Mouse (Mus musculus): ENCODE results near the gene Slc29a1.
"Not testable (repeated sequence)": the region's sequence is repeated elsewhere in the genome, so short reads cannot be mapped to it uniquely, and the experiment has no call there.

Gene Slc29a1

DNA sequence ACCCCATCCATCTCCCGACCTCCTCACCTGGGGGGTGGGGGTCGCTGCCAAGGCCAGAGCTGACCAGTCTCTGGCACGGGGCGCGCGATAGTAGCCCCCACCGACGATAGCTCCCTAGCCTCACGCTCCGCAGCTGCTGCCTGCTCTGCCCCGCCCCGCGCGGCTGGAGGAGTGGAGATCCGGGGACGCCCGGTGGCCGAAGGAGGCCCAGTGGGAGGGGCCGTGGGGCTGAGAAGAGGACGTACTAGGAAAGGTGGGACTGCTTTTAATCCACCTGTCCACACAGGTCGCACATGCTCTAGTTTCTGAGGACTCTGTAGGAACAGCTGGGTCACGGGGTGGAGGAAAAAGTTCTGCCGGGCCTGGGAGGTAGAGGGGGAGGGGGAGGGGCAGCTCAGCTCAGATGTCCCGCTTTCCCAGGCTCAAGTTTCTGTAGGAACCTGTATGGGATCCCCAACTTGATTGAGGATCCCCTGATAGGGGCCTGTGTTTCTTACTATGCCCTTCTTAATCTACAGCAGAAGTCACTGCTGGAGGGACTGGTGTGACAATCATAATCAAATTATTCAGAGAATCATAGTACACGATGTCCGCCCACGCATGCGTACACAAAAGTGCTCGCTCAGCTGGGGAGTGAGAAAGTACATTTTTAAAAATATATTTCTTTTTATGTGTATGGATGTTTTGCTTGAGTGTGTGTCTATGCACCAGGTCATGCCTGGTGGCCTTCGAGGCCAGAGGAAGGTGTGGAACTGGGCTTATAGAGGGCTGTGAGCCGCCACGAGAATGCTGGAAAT lies at the start of gene Slc29a1:
Gene Slc29a1 (minus strand): TSS at position 161 of the 797 bp plus-strand sequence.
- DNase-seq: no peak

DNA sequence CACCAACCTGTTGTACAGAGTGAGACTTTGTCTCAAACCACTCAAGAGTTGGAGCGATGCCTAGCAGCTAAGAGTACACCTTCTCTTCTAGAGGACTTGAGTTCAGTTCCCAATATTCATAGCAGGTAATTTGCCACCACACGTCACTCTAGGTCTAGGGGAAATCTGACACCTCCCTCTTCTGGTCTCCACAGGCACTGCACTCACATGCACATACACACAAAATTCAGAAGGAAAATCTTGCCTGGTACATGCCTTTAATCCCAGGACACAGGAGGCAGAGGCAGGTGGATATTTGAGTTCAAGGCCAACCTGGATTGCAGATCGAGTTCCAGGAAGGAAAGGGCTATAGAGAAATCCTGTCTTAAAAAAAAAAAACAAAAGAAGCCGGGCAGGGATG lies 44.8 kb upstream of the Slc29a1 start:
- no peak for DNase-seq

- DNase-seq: peak; percentile 73
Observed at GRCm38 (mm10) chr17:45642701-45643100, 43.3 kb upstream of the Slc29a1 start.

GRCm38 (mm10) chr17:45641981-45642380 lies 42.6 kb upstream of the Slc29a1 start:
- DNase-seq: no peak

GRCm38 (mm10) chr17:45638596-45639295 lies 39.3 kb upstream of the Slc29a1 start:
- DNase-seq: no peak

DNA sequence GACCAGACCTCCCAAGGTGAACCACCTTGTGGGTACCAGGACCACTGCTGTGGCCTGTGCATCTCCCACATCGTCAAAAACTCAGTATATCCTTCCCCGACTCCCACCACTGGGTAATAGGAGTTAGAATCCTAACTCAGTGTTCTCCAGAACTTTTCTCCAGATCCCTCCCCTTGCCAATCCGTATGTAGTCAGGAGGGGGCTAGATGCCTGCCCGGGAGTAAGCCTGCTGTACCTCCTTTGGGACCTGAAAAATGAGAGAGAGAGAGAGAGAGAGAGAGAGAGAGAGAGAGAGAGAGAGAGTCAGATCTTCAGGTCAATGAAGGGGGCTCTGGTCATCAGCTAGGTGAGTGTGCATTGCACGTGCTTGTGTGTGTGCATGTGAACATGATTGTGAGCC lies 34.6 kb upstream of the Slc29a1 start:
- DNase-seq: no peak

- no peak for DNase-seq
Observed at GRCm38 (mm10) chr17:45631940-45632339, 32.5 kb upstream of the Slc29a1 start.

DNA sequence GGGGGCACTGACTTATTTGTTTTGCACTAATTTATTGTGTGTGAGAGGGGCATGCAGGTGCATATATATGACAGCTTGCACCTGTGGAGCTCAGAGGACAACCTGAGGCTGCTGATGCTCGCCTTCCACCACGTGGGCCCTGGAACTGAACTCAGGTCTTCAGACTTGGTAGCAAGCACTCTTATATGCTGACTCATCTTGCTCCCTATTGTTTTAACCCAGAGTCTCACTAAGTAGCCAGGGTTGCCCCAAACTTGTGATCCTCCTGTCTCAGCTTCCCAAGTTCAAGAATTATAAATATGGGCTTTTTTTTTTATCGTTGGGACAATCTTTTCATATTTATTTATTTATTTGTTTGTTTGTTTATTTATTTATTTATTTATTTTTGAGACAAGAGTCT lies 31.6 kb upstream of the Slc29a1 start:
- no peak for DNase-seq

DNA sequence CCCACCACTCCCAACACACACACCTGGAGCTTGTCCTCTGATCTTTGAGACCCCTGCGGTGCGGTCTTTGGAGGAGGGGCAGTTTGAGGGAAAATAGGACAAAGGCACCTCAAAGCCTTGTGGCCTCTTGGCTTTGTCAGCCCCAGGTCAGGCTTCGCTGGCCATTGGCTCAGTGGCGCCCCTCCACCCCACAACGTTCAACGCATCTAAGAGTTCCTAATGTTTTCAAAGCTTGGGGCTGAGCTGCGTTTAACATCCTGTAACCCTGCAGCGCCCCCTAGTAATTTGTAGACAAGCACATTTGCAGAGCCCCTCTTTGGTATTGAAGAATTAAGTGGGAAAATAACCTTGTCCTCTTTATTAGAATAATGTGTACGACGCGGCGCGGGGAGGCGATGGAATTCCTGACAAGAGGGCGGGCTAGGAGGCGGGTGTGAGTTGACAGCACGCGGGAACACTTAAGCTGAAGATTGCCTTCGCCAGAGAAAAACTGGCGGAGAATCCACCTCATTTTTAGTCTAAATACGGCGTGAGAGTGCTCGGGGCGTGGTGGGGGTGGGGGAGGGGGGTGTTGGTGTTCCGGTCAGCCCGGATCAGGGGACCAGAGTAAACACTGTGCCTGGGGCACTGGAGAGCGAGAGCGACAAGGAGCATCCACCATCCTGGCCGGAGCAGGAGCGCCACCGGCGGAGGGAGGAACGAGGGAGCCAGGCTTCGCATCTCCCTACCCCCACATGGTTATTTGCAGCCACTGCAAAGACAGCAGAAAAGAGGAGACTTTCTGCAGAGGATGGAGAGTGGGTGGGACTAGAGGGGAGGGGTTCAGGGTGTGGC lies 30.7 kb upstream of the Slc29a1 start:
- peak; percentile 67 for DNase-seq

DNA sequence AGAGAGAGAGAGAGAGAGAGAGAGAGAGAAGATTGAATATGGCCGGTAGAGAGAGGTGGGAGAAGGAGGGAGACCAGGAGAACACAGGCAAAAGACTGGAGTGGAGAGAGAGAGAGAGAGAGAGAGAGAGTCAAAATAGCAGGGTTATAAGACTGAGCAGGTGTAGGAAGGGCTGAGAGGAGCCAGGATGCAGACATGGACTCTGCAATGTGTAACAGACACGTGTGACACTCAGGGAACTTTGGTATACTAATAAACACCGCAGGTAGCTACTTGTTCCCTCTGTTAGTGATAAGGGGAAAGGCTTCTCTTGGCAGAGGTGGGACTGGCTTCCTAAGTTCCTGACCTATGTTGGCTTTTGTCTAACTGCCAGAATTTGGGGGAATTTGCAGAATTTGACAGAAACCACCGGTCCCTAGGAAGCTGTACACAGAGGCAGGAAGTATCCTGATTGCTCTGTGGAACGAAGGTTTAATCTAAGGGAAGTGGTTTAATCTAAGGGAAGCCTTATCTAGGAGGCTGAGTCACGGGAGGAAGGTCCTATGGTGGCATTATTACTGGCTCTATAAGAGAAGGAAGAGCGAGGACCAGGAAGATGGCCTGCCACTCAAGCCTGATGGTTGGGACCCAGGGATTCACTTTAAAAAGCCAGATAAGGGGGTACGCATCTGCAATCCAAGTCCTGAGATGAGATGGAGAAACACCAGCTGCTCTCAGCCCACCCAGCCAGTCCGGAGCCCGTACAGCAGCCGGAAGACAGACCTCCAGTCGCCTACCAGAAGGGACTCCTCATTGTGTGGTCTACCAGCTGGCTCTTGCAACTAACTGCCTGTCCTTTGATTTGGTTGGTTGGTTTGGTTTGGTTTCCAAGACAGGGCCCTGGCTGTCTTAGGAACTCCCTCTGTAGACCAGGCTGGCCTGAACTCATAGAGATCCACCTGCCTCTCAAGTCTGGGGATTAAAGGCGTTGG lies 29.8 kb upstream of the Slc29a1 start:
- DNase-seq: no peak

DNA sequence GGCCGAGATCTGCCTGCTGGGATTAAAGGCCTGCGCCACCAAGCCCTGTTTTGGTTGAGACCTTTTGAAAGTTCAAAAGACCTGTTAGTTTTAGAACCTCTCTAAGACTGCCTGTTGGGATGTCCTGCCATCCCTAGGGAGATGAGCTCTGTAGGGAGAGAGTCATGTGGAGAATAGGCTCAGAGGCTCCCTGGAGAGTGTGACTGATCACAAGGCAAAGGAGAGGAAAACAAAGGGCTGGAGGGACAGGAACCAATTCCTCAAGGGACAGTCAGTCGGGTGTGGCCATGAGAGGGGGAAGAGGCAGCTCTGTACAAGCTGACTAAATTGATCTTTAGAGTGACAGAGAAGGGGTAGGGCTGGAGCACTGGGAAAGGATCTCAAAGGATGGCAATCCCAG lies 28.8 kb upstream of the Slc29a1 start:
- DNase-seq: no peak

GRCm38 (mm10) chr17:45626577-45627134 lies 27.2 kb upstream of the Slc29a1 start:
- DNase-seq: peak; percentile 58

DNA sequence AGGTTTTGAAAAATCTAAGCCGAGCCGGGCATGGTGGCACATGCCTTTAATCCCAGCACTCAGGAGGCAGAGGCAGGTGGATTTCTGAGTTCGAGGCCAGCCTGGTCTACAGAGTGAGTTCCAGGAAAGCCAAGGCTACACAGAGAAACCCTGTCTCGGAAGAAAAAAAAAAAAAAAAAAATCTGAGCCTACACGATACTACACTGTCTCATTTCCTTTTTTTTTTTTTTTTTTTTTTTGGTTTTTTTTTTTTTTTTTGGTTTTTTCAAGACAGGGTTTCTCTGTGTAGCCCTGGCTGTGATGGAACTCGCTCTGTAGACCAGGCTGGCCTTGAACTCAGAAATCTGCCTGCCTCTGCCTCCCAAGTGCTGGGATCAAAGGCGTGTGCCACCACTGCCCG lies 24.0 kb upstream of the Slc29a1 start:
- DNase-seq: not testable (repeated sequence)

DNA sequence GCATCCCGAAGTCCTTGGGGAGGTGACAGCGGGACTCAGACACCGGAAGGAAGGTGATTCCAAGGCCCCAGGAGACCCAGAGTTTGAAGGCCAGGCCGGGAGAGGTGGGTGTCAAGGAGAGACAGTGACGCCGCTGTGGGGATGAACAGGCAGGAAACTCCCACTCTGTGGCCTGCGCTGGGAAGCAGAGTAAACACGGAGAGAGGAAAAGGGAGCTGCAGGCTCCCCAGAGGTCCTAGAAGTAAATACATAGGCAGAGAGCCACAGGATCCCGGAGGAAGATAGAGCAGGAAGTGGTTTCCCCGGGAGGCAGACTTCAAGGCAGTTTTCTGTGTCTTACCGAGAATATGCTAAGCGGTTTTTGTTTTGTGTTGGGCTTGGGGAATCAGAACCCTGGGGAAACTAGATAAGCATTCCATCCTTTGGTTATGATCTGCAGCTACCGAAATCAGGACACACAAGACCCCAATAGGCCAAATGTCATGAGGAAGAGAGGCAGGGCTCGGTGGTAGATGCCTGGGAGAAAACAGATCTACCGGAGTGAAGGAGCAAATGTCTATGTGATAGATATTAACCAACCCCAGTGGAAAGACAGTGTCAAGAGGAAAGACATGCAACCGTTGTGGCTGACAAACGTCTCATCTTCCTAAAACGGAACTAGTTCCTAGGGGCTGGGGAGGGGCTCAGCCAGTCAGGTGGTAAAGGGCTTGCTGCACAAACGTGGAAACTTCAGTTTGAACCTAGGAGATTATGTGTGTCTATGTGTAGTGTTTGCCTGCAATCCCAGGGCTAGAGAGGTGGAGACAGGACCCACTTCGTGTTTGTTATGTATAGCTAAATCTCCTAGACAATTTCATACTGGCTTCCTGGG lies 20.2 kb upstream of the Slc29a1 start:
- DNase-seq: no peak

DNA sequence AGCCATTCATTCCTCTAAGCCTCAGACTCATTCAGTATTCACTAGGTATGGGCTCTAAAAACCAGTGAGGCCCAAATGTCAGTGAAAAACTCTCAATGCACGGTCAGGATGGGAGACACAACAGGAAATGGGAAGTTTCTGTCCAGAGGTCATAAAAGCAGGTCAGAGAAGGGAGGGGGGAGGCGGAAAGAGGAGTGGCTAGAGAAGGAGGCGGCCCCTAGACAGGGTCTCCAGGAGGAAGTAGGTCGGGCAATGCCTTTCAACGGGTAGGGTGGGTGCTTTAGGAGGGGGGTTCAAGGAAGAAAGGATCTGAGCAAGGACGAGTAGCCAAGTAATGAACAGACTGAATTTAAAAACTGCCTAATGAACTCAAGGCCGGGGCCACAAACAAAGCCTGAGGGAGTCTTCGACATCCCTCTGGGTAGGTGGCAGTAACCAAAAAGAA lies 19.6 kb upstream of the Slc29a1 start:
- no peak for DNase-seq

DNA sequence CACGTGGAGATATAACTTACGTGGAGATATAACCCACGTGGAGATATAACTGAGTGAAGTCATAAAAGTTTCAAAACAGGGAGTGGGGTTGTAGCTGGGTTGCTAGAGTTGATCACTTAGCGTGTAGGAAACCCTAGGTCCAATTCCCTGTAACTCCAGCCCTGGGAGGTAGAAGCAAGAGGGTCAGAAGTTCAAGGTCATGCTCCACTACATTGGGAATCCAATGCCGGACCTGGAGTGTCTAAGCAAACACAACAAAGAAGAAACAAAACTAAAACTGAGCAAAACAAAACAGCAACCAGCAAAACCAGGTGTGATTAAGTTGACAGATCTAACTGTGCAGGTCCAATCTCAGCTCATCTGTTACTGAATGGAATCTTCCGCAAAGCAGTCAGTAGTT lies 18.2 kb upstream of the Slc29a1 start:
- DNase-seq: no peak

DNA sequence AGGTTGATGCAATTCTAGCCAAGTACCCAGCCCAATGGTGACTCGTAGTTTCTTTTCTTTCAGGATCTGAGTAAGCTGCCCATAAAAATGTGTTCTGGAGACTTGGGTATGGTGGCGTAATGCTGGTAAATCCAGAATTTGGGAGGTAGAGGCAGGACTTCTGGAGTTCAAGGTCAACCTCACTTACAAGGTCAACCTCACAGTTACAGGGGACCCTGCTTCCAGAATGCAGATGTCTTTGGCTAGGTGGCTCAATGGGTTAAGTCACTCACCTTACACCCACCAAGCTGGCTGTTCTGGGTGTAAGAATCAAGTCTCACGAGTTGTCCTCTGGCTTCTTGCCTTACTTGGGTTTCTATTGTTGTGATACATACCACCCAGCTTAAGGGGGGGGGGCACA lies 17.3 kb upstream of the Slc29a1 start:
- no peak for DNase-seq

DNA sequence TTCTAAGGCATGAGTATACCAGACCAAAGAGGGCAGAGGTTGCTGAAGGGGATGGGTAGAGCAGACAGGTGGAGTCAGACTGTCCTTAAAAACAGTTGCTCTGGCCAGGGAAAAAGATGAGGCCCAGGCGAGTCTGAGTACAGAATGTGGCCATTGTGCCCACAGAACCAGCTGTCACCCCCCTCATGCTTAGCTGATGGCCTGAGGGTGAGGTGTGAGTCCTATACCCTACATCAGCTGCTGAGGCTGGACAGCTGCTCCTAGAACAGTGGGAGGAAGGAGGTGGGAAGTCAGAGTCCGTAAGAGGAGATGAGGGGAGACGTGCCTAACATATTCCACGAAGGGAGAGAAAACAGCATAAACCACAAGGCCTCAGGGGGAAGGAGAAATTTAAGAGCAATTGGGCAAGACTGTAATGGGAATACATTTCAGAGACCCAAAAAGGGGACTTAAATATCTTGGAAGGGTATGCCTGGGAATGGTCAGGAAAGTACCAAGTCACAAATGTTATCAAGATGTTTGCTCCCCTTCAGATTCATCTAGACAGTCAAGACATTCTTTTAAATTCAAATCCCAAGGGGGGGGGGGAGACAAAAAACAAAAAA lies 16.7 kb upstream of the Slc29a1 start:
- DNase-seq: no peak

DNA sequence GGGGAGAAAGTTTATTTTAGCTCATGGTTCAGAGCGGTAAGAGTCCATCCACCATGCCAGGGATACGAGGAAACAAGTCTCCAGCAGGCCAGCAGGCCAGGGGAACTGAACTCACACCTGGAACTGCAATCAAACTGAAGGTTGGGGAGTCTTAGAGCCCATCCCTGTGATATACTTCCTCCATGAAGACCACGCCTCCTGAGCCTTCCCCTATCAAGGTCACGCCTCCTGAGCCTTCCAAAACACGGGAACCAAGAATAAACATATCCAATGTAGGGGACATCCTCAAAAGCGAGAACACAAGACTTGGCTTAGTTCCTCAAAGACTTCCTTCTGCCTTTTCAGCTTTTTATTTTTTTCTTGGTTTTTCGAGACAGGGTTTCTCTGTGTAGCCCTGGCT lies 13.5 kb upstream of the Slc29a1 start:
- no peak for DNase-seq

GRCm38 (mm10) chr17:45612008-45612407 lies 12.6 kb upstream of the Slc29a1 start:
- no peak for DNase-seq
